In genomic region chr11:45265171-45265988, GRCm38 (mm10) we compare ENCODE assay signal across 8 mouse cellular contexts.
DNase-seq lines count a peak whose midpoint lies in the region; ATAC-seq lines count a peak whose summit lies in the region.

No protein-coding gene starts in this region.

- H3K27me3 ChIP-seq in kidney, embryonic 15.5 days = no peaks in the 10 kb centered on the region
- no peaks in the 10 kb centered on the region for H3K27me3 ChIP-seq in heart, embryonic 15.5 days

- no peak overlapping the region for H3K4me2 ChIP-seq in kidney, embryonic 15.5 days
- H3K4me2 ChIP-seq in heart, embryonic 15.5 days = no peak overlapping the region

- H3K4me3 ChIP-seq in kidney, embryonic 15.5 days (replicated peaks) = no peak overlapping the region
- no peak overlapping the region for H3K4me3 ChIP-seq in heart, embryonic 15.5 days

- H3K27ac ChIP-seq in kidney, embryonic 15.5 days = peak overlapping the region; percentile 51; the same call in 1 of the 2 replicates
- H3K27ac ChIP-seq in heart, embryonic 15.5 days = peak overlapping the region; percentile 70

- H3K9me3 ChIP-seq in kidney, embryonic 15.5 days (replicated peaks) = no peaks in the 10 kb centered on the region
- H3K9me3 ChIP-seq in heart, embryonic 15.5 days (replicated peaks) = no peaks in the 10 kb centered on the region

- ATAC-seq in kidney, embryonic 15.5 days (replicated peaks; ENCODE audit: low FRiP score) = 0 out of 2 replicates have a peak, but pooled peaks have one; percentile 12
- ATAC-seq in heart, embryonic 15.5 days (replicated peaks; ENCODE audit: insufficient number of reproducible peaks, insufficient read depth, low FRiP score, low read depth) = 0 out of 2 replicates have a peak, but pooled peaks have one; percentile 23

- DNase-seq in kidney, adult 8-10 months = no peak
- peak; percentile 58 for DNase-seq in gastrocnemius, adult 18-20 months (ENCODE audit: low spot score)
- peak; percentile 38 for DNase-seq in ovary, postnatal 36 days (ENCODE audit: low spot score)
- DNase-seq in cerebellum, adult 9-10 months = no peak
- no peak for DNase-seq in embryo, embryonic 10.5 days (ENCODE audit: low spot score)
- DNase-seq in embryo, embryonic 10 days (ENCODE audit: low spot score) = no peak

- H3K9ac ChIP-seq in kidney, embryonic 15.5 days = no peak overlapping the region
- H3K9ac ChIP-seq in heart, embryonic 15.5 days = no peak overlapping the region

- no peaks in the 10 kb centered on the region for H3K36me3 ChIP-seq in kidney, embryonic 15.5 days
- H3K36me3 ChIP-seq in heart, embryonic 15.5 days = no peaks in the 10 kb centered on the region

- H3K4me1 ChIP-seq in kidney, embryonic 15.5 days = no peaks in the 10 kb centered on the region
- H3K4me1 ChIP-seq in heart, embryonic 15.5 days (replicated peaks) = peaks cover 8% of the 10 kb centered on the region; the same call in 1 of the 2 replicates

- WGBS in kidney, embryonic 15.5 days = 59% methylated on average over 17 of the region's 17 CpGs
- 60% methylated on average over 17 of the region's 17 CpGs for WGBS in heart, embryonic 15.5 days

Comparison
In these comparisons a context has a peak if more than half of its experiments do, and no peak if none do; other contexts are left out.
1. DNase-seq: peak in gastrocnemius, adult 18-20 months (single experiment) and ovary, postnatal 36 days (single experiment); none in kidney, adult 8-10 months (0 of 2), cerebellum, adult 9-10 months (single experiment), embryo, embryonic 10.5 days (single experiment) and embryo, embryonic 10 days (single experiment).